Mouse (Mus musculus) T-helper 17 cell (primary cell): ENCODE data around the gene Plbd2.

Experiments
- in situ Hi-C, 2 experiments: fragments of 300-600 bp; cut with MboI, MseI; formaldehyde crosslinking; loops; 1 replicate in 1 of 2; 2 replicates in 1 of 2; pipeline ENCODE4 v1.15.1; 2025; ENCODE audit warnings: high pct_unique_total_duplicates in 2 of 2

The Plbd2 gene

DNA sequence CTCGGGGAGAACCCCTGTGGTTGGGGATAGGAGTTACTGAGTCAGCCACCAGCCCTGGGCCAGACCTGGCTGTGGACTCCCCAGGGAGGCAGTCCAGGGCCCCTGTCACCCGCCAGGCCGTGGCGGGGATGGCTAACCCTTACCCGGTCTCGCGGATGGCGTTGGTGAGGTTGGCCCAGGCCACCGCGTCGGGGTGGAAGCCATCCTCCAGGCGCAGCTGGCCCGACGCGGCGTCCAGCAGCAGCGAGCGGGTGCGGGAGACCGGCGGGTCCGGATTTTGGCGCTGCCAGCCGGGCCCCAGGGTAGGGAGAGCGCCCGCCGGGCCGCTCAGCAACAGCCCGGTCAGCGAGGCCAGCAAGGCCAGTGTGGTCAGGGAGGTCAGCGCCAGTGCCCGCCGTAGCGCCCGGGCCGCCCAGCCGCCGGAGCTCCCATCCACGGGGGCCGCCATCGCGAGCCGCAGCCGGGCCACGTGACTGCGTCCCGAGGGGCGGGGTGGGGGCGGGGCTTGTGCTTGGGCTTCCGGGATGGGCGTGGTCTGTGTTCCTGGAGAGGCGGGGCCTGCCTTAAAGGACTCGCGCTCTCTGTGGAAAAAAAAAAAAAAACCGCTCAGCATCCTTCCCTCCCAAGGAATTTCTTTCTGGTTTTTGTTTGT is at the start of gene Plbd2:
Gene Plbd2, minus strand, starts transcription at position 482 of the 652 bp plus-strand sequence.
- in situ Hi-C loops, result no loop called here

DNA sequence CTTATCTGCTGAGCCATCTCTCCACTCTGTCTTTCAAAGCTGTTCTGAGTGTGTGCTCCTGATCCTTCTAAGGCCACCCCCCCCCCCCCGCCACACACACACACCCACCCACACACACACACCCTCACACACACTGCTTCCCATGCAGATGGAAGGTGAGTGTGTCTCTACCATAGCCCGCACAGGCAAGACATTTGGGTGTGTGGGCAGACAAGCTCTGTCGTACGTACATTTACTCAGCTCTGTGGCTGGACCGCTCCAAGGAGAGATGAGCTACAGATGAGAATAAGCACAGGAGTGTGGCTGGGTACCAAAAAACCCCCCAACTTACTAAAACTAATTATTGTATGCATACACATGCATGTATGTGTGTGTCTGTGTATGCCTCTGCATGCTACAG is 47.2 kb upstream of the Plbd2 start:
- in situ Hi-C loops, result no loop called here

DNA sequence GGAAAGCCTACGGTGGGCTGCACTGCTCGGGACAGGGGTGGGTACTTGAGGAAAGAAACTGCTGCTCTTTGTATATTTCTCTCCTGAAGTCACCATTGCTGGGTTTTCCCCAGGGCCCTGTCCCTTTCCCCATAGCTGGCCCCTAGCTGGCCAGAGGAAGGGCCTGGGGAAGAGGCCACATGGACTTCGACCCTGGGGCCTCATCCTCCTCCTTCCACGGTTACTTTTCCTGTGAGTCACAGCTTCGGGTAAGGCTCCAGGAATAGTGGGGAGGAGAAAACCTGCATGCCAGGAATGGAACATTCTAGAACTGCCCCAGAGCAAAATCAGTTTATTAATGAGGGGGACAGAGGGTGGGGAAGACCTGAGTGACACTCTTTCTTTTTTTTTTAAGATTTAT is 46.7 kb upstream of the Plbd2 start:
- in situ Hi-C loops, result no loop called here

DNA sequence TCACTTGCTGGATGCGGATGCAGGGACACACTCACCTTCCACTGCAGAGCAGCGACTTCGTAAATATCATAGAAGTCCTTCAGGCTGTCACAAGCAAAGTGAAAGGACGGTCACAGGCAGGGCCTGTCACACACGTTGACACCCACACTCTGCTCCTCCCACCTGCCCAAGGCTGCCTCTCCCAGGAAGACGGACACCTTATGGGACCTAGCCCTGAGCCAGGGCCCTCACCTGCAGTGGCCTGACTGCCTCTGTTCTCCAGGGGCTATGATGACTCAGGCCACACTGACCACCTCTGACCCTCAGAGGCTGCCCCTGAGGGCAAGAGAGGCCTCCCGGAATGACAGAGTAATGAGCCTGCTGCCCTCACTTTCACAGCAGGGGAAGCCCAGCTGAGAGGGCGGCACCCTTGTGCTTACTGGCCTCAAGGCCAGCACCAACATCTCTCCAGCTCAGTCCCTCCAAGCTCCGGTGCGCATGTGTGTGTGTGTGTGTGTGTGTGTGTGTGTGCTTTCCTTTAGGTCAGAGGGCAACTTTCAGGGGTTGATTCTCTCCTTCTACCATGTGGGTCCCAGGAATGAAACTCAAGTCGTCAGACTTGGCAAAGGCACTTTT is 44.9 kb upstream of the Plbd2 start:
- in situ Hi-C loops, result no loop called here

DNA sequence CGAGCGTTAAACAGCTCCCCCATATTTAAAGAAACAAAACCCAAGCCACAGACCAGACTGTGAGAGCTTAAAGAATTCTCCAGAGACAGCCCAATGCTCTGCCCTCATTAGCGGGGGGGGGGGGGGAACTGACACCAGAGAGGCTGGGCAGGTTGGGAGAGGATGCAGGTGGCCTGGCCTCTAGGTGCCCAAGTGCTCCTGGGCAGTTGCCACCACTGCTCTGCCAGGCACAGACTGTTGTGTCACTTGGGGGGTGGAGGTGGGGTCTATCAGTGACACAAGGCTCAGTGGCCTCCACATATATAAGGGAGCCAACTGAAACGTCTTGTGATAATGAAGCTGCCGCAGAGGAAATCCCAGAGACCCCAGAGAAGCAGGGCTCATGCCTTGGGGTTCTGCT is 33.2 kb upstream of the Plbd2 start:
- in situ Hi-C loops, result no loop called here

DNA sequence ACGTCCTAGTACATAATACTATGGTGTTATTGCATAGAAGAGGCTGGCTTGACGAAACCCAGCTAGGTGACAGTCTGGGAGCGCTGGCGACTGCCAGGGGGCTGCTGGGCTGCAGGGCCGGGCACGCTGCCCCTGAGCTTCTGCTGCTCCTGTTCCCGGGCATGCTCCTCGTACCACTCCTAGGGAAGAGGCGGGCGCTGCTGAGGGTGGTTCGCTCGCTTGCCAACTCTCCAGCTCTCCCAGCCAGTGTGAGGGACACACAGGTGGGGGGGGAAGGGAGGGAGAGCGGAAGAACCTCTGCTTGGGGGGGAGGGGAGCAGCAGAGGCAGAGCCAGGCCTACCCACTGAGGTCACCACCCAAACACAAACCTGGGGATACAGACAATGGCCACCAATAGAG is 32.6 kb upstream of the Plbd2 start:
- in situ Hi-C loops, result no loop called here

DNA sequence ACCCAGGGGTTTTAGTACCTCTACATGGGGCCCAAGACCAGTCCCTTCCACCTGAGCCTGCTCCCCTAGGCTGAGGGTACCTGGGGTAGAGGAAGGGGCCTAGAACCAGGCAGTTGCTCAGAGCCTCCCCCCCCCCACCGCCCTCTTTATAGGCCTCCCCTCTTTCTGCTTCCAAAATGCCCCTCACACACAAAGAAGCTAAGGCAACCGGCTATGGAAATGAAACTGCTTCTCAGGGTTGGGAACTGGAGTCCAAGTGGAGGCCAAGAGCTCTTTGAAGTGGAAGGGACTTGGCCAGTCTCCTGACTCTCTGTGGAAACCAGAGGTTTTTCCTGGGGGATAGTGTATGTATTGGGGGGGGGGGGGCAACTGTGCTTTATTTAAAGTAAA is 31.3 kb upstream of the Plbd2 start:
- in situ Hi-C loops, result no loop called here

DNA sequence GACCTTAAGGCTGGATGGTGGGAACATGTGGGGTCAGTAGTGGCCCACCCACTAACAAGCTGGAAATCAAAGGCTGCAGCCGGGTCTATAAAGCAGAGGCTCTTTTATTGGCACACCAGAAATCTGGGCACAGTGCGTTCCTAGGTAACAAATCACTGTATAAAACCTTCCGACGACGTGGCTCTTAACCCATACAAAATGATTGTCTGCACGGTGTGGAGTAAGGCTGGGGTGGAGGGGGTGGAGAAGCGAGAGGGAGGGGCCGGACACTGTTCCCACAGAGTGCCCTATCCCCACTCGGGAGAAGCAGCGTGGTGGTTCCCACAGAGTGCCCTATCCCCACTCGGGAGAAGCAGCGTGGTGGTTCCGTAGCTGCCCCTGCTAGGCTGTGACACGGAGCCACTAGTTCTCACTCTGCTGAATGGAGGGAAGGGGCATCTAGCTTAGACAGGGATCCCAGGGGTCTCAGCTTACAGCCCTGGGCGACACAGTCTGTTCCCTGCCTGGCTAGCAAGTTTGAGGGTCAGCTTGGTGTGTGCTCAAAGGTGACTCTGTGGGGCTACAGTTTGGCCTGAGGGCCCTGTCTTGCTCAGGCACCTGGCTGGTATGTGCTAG is 30.8 kb upstream of the Plbd2 start:
- in situ Hi-C loops, result no loop called here

DNA sequence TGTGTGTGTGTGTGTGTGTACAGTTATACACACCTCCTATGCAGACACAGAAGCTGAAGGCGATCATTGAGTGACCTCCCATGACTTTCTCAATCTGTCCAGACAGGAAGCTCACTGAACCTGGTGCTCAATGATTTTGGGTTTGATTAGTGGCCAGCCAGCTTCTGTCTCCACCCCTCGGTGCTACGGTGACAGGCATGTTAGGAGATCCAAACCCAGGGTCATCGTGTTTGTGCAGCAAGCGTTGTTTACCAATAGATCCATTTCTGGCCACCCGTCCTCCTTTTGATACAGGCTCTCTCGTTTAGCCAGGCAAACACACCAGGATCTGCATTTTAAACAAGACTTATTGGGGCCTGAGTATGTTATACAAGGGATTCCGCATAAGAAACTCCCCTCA is 28.2 kb upstream of the Plbd2 start:
- in situ Hi-C loops, result no loop called here

DNA sequence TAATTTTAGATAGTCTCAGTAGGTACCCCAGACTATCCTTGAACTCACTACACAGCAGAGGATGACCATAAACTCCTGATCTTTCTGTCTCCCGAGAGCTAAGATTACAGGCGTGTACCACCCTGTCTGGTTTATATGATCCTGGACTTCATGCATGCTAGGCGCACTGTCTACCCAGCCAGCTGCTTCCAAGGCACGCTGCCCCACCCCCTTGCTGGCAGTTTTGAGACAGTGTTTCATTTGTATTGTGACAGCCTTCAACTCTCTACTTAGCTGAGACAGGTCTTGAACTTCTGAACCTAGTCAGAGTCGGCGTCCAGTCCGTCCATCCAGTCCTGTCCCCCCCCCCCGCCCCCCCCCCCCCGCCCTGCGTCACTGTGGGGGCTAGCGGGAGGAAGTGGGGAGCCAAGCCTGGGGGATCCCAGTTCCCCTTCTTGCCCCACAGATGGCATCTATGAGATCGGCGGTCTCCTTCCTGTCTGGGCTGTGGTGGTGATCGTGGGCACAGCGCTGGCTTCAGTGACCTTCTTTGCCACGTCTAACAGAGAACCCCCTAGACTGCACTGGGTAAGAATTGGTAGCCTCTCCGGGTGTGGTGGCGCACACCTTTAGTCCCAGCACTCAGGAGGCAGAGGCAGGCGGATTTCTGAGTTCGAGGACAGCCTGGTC is 24.0 kb upstream of the Plbd2 start:
- in situ Hi-C loops, result no loop called here

DNA sequence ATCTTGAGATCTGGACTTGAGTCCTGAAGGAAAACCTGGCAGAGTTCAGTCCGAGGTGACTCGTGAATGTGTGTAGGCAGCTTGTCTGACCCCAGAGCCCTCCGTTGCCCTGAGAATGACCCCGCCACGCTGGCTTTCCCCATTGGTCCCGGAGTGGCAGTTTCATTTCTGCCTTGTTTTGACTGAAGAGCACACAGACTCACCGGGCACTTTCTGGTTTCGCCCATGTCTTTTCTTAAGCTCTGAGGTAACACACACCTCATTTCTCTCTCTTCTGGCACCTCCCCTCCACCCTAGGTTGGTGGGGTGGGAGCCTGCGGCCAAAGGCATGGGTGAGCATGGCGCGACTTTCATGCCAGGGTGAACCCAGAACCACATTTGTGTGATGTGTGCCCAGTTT is 22.9 kb upstream of the Plbd2 start:
- in situ Hi-C loops, result no loop called here

DNA sequence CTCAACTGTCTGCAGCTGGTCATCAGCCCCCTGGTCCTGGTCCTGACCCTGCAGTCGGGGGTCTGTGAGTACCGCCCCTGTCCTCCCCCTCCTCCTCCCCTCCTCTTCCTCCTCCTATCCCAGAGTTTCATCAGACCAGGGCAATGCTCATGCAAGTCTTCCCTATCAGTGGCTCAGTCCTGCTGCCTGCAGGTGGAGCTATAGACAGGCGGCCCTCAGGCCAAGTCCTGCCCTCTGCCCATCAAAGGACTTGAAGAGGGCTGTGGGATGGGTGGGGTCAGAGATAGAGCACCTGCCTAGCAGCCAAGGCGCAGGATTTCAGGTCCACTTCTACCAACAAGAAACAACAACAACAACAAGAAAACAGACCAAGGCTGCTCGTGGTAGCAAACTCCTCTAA is 22.3 kb upstream of the Plbd2 start:
- in situ Hi-C loops, result no loop called here

DNA sequence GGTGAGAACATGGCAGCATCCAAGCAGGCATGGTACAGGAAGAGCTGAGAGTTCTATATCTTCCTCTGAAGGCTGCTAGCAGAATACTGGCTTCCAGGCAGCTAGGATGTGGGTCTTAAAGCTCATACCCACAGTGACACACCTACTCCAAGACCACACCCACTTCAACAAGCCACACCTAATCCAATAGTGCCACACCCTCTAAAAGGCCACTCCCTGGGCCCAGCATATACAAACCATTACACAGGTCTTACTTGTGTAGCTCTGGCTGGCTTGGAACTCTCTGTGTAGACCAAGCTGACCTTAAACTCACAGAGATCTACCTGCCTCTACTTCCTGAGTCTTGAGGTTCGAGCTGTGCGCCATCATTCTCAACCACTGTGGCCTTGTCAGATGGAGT is 21.3 kb upstream of the Plbd2 start:
- in situ Hi-C loops, result no loop called here

DNA sequence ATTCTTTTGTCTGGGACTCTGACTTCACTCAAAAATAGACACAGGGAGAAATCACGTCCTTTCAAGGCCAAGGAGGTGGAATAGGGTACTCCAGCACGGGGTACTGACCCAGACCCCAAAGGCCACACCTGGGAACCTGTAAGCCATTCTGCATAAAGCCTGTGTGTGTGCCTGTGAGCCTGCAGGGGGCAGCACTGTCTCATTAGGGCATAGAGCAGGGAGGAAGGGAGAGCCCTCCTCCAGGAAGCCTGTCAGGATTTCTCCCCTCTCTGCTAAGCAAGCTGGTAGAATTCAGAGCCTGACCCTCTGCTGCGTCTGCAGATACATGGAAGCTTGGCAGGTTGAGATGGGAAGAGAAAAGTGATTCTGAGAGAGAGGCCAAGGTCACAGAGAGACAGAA is 19.2 kb upstream of the Plbd2 start:
- in situ Hi-C loops, result no loop called here

DNA sequence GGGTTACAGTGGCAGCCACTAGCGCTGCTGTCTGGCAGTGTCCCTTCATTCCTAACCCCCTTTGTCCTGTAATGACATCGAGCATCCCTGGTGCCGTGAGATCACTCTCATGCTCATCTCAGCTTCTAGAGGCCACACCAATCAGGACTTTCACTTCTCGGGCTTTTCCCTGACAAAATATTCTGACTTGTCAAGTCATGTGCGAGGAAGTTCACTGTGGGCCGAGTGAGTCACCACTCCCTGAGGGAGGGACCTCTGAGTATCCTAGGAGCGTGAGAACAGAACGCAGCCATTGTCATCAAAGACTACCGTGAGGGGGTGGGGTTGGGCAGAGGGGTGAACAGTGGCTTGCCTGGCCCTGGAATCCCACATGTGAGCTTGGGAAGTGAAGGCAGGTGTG is 14.1 kb upstream of the Plbd2 start:
- in situ Hi-C loops, result loop anchor here in 1 of 2 experiments (5.0 kb wide), 1 partner anchor 80 kb away; no protein-coding TSS in a partner anchor

DNA sequence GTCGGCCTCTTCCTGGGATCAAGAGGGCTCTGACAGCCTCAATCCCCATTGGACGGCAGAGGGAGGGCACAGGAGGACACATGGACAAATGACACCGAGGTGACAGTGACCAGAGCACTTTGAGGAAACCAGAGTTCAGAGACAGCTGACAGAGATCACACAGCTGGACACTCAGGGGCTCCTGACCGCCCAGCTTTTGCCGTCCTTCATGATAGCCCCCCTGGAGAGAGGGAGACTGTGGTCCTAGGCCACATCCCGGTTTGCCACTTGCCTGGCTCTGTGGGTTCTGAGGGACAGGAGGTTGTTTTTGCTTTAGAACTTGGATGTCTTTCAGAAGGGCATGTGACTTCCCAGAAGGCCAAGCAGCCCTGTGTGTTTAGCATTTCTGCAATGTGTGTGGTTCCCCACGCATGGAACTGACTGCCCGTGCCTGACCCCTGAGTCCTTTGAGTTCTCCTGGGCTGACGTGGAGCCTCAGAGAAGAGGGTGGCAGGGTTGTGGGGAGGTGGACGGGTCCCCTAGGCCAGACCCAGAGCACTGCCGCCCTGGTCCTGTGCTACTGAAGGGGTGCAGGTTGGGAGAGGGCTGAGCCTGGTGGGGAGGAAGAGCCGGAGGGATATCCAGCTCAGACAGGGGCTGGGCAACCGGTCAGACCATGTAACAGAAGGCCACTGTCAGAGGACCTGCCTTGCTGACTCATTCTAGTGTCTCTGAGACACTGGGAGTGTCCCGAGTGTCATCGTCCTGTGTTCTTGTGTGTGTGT is 13.0 kb upstream of the Plbd2 start:
- in situ Hi-C loops, result loop anchor here in 1 of 2 experiments (5.0 kb wide), 1 partner anchor 81 kb away; no protein-coding TSS in a partner anchor

DNA sequence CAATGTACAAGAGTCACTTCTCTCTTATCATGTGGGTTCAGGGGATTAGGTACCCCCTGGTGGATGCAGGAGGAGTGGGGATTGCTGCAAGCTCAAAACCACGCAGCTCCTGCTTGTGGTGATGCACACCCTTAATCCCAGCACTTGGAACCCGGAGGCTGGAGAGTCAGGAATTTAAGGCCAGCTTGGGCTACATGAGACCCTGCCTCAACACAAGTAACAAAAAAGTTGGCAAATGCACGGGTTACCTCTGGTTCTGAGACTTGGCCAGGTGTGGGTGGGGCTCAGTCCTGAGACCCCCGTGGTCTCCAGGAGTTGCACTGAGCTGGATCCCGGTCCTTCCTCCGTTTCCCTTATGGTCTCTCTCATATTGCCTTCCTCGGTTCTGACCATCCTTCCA is 12.0 kb upstream of the Plbd2 start:
- in situ Hi-C loops, result loop anchor here in 1 of 2 experiments (5.0 kb wide), 1 partner anchor 82 kb away; no protein-coding TSS in a partner anchor

DNA sequence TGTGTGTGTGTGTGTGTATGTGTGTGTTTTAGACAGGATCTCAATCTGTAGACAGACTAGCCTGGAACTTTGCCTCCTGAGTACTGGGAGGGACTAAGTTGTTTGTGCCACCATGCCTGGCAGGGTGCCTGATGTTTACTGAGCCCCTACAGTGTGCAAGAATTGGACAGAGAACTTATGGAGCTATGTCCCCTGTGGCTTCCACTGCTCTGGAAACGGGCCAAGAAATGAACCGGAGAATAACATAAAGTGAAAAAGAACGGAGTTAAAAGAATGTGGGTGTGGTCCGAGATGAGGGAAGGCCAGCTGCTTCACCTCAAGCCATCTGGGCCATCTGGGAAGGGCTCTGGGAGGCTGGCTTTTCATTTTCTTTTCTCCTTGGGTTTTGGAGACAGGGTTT is 11.3 kb upstream of the Plbd2 start:
- in situ Hi-C loops, result loop anchor here in 1 of 2 experiments (5.0 kb wide), 1 partner anchor 83 kb away; no protein-coding TSS in a partner anchor

DNA sequence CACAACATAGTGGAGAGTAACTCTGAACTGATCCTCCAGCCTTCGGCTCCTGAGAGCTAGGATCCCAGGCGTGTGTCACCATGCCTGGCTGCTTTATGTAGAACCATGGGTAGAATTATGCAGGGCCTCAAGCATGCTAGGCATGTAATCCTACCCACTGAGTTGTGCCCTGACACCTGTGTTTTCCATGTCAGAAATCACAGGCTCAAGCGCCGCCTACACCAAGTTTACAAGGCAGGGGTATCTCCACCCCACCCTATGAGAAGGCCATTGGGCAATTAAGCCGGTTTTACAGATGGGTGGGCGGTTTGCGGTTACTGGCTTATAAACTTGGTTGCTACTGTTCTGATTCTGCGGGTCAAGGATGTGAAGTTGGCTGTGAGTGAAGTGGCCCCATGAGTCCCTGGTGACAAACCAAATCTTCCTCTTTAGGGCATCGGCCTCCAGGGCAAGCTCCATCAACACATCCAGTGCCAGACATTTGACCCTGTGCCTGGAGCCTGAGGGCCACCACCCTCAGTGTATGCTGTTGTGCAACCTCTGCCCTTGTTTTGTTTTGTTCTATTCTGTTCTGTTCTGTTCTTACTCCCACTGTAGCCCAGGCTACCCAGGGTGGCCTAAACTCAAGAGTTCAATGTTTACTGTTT is 10.7 kb upstream of the Plbd2 start:
- in situ Hi-C loops, result no loop called here

DNA sequence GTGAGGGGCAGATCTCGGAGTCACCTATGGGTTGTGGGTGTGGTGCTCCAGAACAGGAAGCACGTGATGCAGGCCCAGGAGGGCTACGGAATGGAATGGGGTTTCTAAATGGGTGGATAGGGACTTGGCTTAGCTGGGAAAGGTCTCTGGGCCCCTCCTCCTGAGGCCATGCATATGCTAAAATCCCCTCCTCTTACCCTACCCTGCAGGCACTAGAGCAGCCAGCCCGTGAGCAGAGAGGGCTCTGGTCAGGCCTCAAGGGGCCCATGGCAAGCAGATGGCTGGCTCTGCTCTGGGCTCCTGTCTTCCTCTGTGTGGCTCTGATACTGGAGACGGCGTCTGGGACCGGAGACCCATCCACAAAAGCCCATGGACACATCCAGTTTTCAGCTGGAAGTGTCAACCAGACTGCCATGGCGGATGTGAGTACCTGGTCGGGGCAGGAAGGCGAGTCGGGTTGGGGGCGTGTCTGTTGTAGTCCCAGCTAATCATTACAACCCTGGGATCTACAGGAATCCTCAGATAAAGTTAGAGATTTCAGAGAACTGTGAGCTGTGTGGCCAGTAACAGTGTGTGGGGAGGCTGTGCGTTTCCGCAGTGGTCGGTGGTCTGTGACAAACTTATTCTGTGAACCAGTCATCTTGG is 9.6 kb upstream of the Plbd2 start:
- in situ Hi-C loops, result no loop called here
